Mouse (Mus musculus) embryonic facial prominence, embryonic 13.5 days (tissue): ENCODE data around the gene Klhl29. TPM values are rescaled to one million over a fixed set of nuclear protein-coding genes. Genes with fewer than 3 reads are reported as not detected.

ENCODE experiments used
- ATAC-seq: fragments of 200-750 bp; cut with Nextera tagmentation; 2 replicates; pipeline ENCODE4 v1.8.0; 2017; ENCODE audit warnings: low read depth; ENCODE audit not compliant: insufficient number of reproducible peaks, insufficient read depth, low FRiP score, low TSS enrichment
- H3K27ac ChIP-seq: fragments of 300-500 bp; sonication (generic); 2 replicates; pipeline ENCODE4 v1.5.1; 2015; ENCODE audit warnings: moderate library complexity, mild to moderate bottlenecking, inconsistent platforms
- H3K27me3 ChIP-seq: fragments of 300-500 bp; sonication (generic); 2 replicates; pipeline ENCODE4 v1.6.1; 2015; ENCODE audit warnings: mild to moderate bottlenecking, inconsistent platforms
- H3K36me3 ChIP-seq: fragments of 300-500 bp; sonication (generic); 2 replicates; pipeline ENCODE4 v1.6.1; 2015; ENCODE audit warnings: mild to moderate bottlenecking, inconsistent platforms
- H3K4me1 ChIP-seq: fragments of 300-500 bp; sonication (generic); 2 replicates; pipeline ENCODE4 v1.6.1; 2015; ENCODE audit warnings: inconsistent platforms
- H3K4me2 ChIP-seq: fragments of 300-500 bp; sonication (generic); 2 replicates; pipeline ENCODE4 v1.6.1; 2015; ENCODE audit warnings: moderate library complexity, mild to moderate bottlenecking, inconsistent platforms
- H3K4me3 ChIP-seq: fragments of 300-500 bp; sonication (generic); 2 replicates; pipeline ENCODE4 v1.5.1; 2015; ENCODE audit warnings: mild to moderate bottlenecking, inconsistent platforms
- H3K9ac ChIP-seq: fragments of 300-500 bp; sonication (generic); 2 replicates; pipeline ENCODE4 v1.6.1; 2015; ENCODE audit warnings: mild to moderate bottlenecking, inconsistent platforms
- H3K9me3 ChIP-seq: fragments of 300-500 bp; sonication (generic); 2 replicates; pipeline ENCODE4 v1.6.1; 2016; ENCODE audit warnings: inconsistent platforms
- WGBS: fragments of 180-500 bp; shearing (Covaris S2); methylation state at CpG from one replicate; pipeline ENCODE4 v1.1.7; 2015; ENCODE audit warnings: mixed read lengths; 5-methylcytosine and 5-hydroxymethylcytosine counted together
- polyA plus RNA-seq: library from polyadenylated mRNA; unstranded; fragments of >200 nt; fragmentation: Nextera tagmentation; extraction: Ambion mirVana; gene quantifications from 2 replicates; pipeline ENCODE4 v1.2.1, GENCODE M21; 2015

Gene Klhl29
- polyA plus RNA-seq, 1 experiment from 2014 or later = 2.0 TPM

DNA sequence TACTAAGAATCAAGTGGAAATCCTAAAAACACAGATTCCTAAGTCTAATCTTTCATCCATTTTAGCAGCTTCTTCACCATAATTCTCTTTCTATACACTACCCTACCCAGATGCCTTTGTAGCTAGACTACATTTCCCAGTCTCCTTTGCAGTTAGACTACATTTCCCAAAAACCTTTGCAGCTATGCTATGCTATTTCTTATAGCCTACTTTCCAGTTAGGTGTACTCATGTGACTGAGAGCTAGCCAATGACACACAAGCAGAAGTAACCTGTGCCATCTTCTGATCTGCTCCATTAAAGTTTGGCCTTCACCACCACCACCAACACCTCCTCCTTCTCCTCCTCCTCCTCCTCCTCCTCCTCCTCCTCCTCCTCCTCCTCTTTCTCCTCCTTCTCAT is 11.2 kb upstream of the Klhl29 start:
- no peaks in the 10 kb centered on the region for H3K4me1 ChIP-seq
- ATAC-seq = no peak

DNA sequence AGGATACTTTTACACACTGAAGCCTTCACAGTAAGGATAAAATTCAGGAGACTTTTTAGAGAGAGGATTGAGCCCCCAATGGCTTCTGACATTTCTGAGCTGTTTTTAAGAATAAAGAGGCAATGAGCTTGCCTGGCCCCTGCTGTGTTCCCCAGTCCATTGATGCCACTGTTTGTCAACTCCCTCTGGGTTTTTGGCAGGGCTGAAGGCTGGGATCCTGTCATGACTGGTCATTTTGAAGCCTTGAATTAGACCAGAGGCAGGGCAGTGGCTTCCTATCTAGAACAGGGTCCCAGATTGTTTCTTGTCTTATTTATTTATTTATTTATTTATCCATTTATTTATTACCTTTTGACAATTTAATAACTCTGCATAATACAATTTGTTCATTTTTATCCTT is 6.2 kb upstream of the Klhl29 start:
- H3K27me3 ChIP-seq = peaks cover 12% of the 10 kb centered on the region
- no peaks in the 10 kb centered on the region for H3K9me3 ChIP-seq
- H3K27ac ChIP-seq = no peak overlapping the region
- no peaks in the 10 kb centered on the region for H3K36me3 ChIP-seq
- ATAC-seq = no peak
- H3K4me2 ChIP-seq = no peak overlapping the region
- H3K4me3 ChIP-seq = no peak overlapping the region
- no peak overlapping the region for H3K9ac ChIP-seq
- 0 out of 2 replicates have a peak, but pooled peaks cover 4% of the 10 kb centered on the region for H3K4me1 ChIP-seq

More for the DNA sequence above, 11.2 kb upstream of the Klhl29 start:
- no peak overlapping the region for H3K4me2 ChIP-seq
- no peak overlapping the region for H3K27ac ChIP-seq
- H3K9me3 ChIP-seq = no peaks in the 10 kb centered on the region
- no peaks in the 10 kb centered on the region for H3K36me3 ChIP-seq
- no peaks in the 10 kb centered on the region for H3K27me3 ChIP-seq
- no peak overlapping the region for H3K4me3 ChIP-seq
- H3K9ac ChIP-seq = no peak overlapping the region

DNA sequence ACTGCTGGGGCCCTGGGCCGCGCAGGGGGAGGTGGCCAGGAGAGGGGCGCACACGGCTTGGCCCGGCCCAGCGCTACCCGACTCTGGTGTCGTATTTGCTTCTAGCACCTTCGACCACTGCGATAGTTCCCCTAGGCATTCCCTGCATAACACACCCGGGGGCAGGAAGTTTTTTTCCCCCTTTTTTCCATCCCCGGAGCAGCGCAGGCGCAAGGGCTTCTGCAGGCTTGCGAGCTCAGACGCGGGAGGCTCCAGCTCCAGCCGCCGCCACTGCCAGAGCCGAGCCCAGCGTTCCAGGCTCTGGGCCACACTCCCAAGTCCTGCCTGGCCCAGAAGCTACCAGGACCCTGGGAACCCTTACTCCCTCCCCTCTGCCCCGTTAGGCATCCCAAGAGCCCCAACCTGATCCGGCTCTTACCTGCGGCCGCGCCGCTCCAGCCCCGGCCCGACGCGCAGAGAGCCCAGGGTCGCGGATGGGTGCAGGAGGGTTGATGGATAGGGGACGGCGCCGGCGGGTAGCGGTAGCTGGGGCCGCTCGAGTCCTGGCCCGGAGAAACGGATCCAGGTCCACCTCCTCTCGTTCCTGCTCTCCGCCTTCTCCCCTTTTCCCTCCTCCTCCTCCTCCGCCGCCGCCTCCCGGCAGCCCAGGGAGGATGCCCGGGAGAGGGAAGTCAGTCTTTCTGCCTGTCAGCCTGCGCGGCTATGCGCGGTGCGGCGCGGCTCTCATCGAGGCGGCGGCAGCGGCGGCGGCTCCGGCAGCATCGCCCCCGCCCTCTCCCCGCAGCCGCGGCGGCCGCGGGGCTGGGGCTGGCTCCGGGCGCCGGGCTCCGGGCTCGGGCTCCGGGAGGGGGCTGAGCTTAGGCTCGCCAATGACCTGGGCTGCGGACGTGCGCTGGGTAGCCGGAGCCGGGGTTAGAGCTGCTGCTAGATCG is 532 bp downstream of the Klhl29 start:
- H3K9ac ChIP-seq = peak overlapping the region; percentile 84
- WGBS = under 1% methylated on average over 79 of the region's 84 CpGs
- H3K4me1 ChIP-seq = peaks cover 26% of the 10 kb centered on the region
- H3K4me2 ChIP-seq = peak overlapping the region; percentile 99
- H3K36me3 ChIP-seq = no peaks in the 10 kb centered on the region
- peak overlapping the region; percentile 68 for H3K27ac ChIP-seq
- H3K9me3 ChIP-seq = no peaks in the 10 kb centered on the region
- peaks cover 18% of the 10 kb centered on the region for H3K27me3 ChIP-seq
- peak overlapping the region; percentile 91 for H3K4me3 ChIP-seq
- peak; percentile 65 for ATAC-seq

DNA sequence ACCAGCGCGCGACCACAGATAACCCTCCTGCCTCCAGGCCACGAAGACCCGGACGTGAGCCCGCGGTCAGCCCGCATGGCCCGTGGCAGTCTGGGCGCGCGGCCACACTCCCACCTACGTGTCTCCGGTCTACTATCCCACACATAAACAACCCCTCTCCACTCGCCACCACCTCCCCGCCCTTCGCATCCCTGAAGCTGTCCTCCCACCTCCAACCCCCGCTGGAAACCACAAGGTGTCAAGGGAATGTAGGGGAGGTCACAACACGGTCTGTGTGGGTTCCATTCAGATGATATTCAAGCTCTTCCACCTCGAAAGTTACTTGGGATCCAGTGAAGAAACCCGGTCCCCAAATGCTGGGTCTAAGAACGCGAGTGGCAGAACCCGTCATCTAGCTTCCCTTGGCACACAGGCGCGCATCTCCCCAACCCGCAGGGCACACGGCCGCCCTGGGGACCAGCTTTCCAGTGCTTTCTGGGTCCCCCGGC is 1.2 kb downstream of the Klhl29 start:
- Histone ChIP-seq H3K4me2 (peak overlapping the region; percentile 99), H3K36me3 (no peaks in the 10 kb centered on the region), H3K4me1 (peaks cover 26% of the 10 kb centered on the region), H3K9me3 (no peaks in the 10 kb centered on the region), H3K27ac (no peak overlapping the region), H3K9ac (peak overlapping the region; percentile 84), H3K4me3 (peak overlapping the region; percentile 91), H3K27me3 (peaks cover 18% of the 10 kb centered on the region)
- WGBS = under 1% methylated on average over 25 of the region's 31 CpGs
- ATAC-seq = peak; percentile 7; the same call in 1 of the 2 replicates

DNA sequence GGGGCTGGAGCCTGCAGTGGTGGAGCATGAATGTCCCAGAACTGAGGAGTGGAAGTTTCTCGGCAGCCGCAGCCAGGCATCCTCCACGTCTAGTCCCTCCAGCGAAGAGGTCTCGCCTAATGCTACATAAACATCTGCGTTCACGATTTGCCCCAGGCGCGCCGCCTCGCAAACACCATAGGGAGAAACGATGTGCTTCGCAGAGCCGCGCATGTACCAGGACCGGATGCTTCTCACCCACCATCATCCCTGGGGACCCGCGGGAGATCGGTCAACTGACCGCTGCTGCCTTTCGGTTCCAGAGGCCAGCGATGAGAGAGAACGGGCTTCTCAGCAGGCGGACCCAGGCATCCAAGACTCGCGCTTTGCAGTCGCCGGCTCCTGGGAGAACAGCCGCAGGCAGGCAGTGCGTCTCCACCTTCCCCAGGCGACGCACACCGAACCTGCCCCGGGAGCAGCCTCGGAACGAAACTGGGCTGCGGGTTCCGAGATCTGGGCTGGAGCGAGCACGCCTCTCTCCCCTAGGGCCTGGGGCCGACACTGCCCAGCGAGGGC is 1.8 kb downstream of the Klhl29 start:
- ATAC-seq = 0 out of 2 replicates have a peak, but pooled peaks have one; percentile 12
- WGBS = under 1% methylated on average over 42 of the region's 42 CpGs
- Histone ChIP-seq H3K9me3 (no peaks in the 10 kb centered on the region), H3K27me3 (peaks cover 18% of the 10 kb centered on the region), H3K4me2 (peak overlapping the region; percentile 99), H3K4me3 (peak overlapping the region; percentile 91), H3K27ac (no peak overlapping the region; the same call in 1 of the 2 replicates), H3K4me1 (peaks cover 26% of the 10 kb centered on the region), H3K9ac (peak overlapping the region; percentile 84), H3K36me3 (no peaks in the 10 kb centered on the region)

DNA sequence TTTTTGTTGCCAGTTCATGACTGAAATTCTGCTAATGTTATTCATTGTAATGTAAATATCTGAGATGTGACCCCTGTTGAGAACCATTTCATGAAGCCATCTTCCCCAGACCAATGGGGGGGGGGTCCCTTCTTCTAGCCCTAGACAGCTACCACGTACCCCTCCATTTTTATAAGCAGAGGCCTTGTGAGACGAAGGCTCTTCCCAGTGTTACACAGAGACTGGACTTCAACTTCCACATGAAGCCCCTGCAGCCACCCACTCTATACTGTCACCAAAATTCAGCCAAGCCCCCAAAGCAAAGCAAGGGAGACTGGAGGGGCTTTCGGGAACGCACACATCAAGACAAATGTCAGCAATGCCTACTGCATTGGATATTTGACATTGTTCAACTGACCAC is 6.1 kb downstream of the Klhl29 start:
- Histone ChIP-seq H3K4me2 (no peak overlapping the region), H3K27me3 (no peaks in the 10 kb centered on the region), H3K36me3 (no peaks in the 10 kb centered on the region), H3K4me1 (peaks cover 17% of the 10 kb centered on the region), H3K4me3 (no peak overlapping the region), H3K27ac (no peak overlapping the region), H3K9me3 (no peaks in the 10 kb centered on the region), H3K9ac (no peak overlapping the region)
- WGBS = 92% methylated on average over 4 of the region's 4 CpGs
- no peak for ATAC-seq

DNA sequence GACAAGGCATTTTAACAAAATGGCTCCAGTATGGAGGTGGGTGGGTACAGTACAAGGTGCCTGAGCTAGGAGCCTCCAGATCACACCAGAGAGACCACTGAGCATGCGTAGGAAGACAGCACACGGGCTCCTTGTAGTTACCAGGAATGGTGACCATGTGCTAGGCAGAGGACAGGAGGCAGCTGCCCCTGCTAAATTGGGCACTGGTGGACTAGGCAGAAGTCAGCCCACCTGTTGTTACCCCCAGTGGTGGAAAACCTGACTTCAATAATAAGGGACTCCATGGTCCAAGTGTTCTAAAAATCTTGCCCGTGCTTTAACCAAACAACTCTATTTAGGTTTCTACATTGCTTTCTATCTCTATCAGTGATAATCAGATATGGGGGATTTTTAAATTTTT is 10.6 kb downstream of the Klhl29 start:
- Histone ChIP-seq H3K4me2 (no peak overlapping the region), H3K27me3 (no peaks in the 10 kb centered on the region), H3K9ac (no peak overlapping the region), H3K36me3 (no peaks in the 10 kb centered on the region), H3K9me3 (no peaks in the 10 kb centered on the region), H3K4me3 (no peak overlapping the region), H3K4me1 (no peaks in the 10 kb centered on the region), H3K27ac (no peak overlapping the region)
- ATAC-seq = no peak
- WGBS = 90% methylated on average over 3 of the region's 3 CpGs

DNA sequence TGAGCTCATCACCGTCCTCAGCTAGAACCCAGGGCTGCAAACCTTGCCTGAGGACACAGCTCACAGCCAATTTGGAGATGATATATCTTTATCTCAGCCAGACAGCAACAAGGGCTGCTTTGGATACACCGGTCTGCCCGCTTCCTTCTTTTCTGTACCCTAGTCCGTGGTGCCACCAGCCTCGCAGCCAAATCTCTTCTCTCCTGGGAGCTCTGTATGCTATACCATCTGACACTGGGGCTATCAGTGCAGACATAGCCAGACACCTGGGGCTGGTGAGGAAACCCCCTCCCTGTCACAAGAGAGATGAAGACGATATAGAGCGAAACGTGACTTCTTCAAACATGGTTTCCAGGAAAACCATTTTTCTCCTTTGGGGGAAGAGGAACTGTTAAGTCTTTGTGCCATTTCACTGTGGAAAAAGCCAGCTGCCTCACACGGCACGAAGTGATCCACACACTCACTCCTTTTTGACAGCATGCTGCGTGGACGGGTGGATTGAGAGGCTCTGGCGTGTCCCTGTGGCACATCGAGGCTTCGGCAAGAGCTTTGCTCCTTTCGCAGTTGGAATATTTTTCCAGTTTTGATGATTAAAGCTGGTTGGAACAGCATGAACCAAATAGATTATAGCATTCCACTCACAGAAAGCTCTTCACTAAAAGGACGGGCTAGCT is 11.4 kb downstream of the Klhl29 start:
- peaks cover 2% of the 10 kb centered on the region; the same call in 1 of the 2 replicates for H3K4me1 ChIP-seq
- no peak overlapping the region for H3K9ac ChIP-seq
- no peak for ATAC-seq
- no peak overlapping the region for H3K4me3 ChIP-seq
- 87% methylated on average over 17 of the region's 17 CpGs for WGBS
- H3K27ac ChIP-seq = no peak overlapping the region
- no peaks in the 10 kb centered on the region for H3K27me3 ChIP-seq
- no peaks in the 10 kb centered on the region for H3K9me3 ChIP-seq
- H3K4me2 ChIP-seq = no peak overlapping the region
- H3K36me3 ChIP-seq = no peaks in the 10 kb centered on the region

DNA sequence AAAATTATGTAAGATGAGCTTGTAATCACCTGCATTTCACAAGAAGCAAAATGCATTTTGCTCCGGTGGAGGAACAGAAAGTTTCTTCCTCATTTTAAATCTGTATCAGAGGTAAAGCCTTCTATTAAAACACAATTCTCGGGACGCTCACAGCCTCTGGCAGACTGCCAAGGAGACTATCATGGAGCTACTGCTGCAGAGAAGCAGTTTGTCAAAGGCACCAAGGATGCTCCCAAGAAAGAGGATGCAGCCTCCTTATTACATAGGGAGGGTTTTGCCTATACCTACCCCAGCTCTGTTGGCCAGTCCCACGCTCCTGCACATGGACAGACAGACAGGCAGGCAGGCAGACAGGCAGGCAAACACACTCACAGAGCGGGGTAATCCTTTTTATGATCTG is 16.4 kb downstream of the Klhl29 start:
- H3K27ac ChIP-seq = no peak overlapping the region
- no peaks in the 10 kb centered on the region for H3K9me3 ChIP-seq
- no peaks in the 10 kb centered on the region for H3K27me3 ChIP-seq
- no peak overlapping the region for H3K4me2 ChIP-seq
- H3K9ac ChIP-seq = no peak overlapping the region
- no peak overlapping the region for H3K4me3 ChIP-seq
- no peaks in the 10 kb centered on the region for H3K36me3 ChIP-seq
- peaks cover 6% of the 10 kb centered on the region for H3K4me1 ChIP-seq
- 38% methylated on average over 5 of the region's 5 CpGs for WGBS
- ATAC-seq = no peak

DNA sequence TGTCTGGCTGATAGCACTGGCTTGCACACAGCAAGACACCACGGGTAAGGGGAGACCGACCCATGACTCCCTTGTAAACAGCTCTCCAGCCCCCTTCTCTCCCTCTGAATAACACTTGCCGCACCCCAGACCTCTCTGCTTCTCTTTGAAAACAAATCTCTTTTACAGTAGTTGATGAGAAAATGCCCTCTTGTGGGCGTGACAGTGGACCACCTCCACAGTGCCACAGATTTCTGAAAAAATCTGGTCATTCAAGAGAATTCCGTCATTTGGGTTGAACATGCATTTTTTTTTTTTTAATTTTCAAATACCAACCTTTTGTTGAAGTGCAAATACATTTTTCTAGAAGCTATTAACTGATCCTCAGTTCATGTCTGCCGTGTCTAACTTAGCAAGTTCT is 17.0 kb downstream of the Klhl29 start:
- H3K27ac ChIP-seq = no peak overlapping the region
- H3K4me2 ChIP-seq = no peak overlapping the region
- H3K9me3 ChIP-seq = no peaks in the 10 kb centered on the region
- H3K27me3 ChIP-seq = no peaks in the 10 kb centered on the region
- no peaks in the 10 kb centered on the region for H3K36me3 ChIP-seq
- H3K4me3 ChIP-seq = no peak overlapping the region
- ATAC-seq = no peak
- peaks cover 6% of the 10 kb centered on the region for H3K4me1 ChIP-seq
- 50% methylated on average over 6 of the region's 6 CpGs for WGBS
- H3K9ac ChIP-seq = no peak overlapping the region

DNA sequence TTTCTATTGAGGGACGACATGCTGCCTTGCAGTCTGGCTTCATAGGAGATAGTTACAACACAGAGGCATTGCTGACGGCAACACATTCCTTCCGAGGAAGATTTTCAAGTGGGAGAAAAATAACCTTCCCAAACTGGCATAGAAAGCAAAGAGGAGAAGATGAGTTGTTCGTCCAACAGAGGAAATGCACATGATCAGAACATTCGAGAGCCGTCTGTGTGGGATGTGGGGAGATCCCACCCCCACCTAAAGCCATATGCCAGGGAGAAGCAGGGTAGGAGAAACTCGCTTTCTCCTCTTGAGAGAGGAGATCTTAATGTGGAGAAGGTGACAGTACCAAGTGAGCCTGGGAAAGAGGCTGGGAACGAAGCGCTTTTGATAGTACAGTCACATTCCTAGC is 22.1 kb downstream of the Klhl29 start:
- Histone ChIP-seq H3K9ac (no peak overlapping the region), H3K4me3 (no peak overlapping the region), H3K27me3 (no peaks in the 10 kb centered on the region), H3K4me2 (no peak overlapping the region), H3K36me3 (no peaks in the 10 kb centered on the region), H3K9me3 (no peaks in the 10 kb centered on the region), H3K27ac (no peak overlapping the region), H3K4me1 (no peaks in the 10 kb centered on the region)
- no peak for ATAC-seq
- 87% methylated on average over 9 of the region's 9 CpGs for WGBS
